Mouse (Mus musculus): ENCODE results near the gene Acta2. TPM values are rescaled to one million over a fixed set of nuclear protein-coding genes. Genes with fewer than 3 reads are reported as not detected.
A peak's percentile ranks its signal among the peaks of the same experiment; 100 is the strongest.
"Not testable (repeated sequence)": the region's sequence is repeated elsewhere in the genome, so short reads cannot be mapped to it uniquely, and the experiment has no call there.

The Acta2 gene
- total RNA-seq, 2 experiments from 2014 or later: 52.8 to 61.6 TPM

DNA sequence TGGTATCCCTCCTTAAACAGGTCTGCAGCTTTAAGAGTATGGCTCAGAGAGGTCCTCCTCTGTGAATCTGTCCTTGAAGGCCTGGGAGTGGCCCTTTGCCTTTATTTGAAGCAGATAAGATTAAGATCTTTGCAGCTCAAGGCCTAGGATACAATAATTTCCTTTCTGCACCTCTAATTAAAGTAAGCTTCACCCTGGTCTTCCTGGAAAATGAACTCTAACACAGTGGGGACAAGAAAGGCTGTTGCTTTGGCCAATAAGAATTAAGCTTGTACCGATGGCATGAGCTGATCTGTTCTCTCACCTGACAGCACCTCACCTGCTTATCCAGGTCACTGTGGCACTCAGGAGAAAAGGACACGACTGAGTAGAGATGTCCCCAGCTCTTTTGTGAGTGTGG is 44.5 kb downstream of the Acta2 start:
- intact Hi-C loops (cut with DNase I): no loop called here
- DNase-seq: no peak
- Histone ChIP-seq H3K27ac (no peak overlapping the region), H3K4me3 (no peak overlapping the region)
- no peak for TF ChIP-seq CTCF (IDR thresholded peaks at IDR 0.05)

GRCm38 (mm10) chr19:34209930-34210581 is 45.3 kb downstream of the Acta2 start:
- TF ChIP-seq CTCF (IDR thresholded peaks at IDR 0.05): no peak
- DNase-seq: no peak
- Histone ChIP-seq H3K27ac (no peak overlapping the region), H3K4me3 (no peak overlapping the region)
- intact Hi-C loops (cut with DNase I): no loop called here

DNA sequence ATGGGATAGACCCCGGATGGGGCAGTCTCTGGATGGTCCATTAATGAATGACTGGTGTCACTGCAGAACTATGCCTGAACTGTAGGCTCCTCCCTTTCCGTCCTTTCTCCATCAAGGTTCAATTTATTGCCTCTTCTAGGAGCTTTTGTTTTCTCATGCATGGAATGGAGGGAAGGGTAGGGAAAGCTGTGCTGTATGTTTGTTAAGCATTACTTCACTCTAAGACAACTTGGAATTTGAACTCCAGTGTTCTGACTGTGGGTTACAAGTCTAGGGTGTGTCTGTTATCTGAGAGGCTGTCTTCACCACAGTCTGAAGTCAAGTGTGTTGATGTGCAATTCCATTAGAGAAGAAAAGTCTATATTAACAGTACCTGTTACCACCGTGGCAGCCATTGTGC is 46.4 kb downstream of the Acta2 start:
- Histone ChIP-seq H3K4me3 (no peak overlapping the region), H3K27ac (no peak overlapping the region)
- TF ChIP-seq CTCF (IDR thresholded peaks at IDR 0.05): no peak
- intact Hi-C loops (cut with DNase I): no loop called here
- DNase-seq: no peak

DNA sequence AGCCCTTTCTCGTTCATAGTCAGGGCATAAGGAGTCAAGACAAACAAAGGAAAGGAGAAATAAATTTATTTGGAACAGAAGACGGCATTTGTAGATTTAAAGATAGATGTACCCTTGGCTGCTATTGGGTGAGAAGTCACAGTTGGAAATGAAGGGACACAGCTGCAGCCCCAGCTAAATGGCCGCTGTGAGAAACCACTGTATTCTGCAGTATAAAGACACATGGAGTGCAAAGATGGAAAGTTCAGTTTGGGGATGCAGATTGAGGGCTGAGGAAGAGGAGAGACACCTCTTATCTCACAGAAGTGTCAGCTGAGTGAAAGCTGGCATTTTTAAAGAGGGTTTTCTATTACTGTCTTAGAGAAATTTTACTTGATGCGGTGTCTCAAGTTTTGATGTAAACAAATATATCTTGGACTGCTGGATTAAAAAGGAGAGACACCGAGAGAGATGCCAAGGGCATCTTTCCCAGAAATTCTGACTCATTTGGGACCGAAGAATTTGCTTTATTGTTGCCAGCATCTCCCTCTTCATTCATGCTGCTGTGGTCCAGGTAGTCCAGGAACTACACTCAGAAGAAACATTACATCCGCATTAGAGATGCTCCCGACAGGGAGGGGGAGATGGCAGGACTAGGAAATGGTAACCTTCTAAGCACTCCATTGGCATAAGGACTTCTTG is 48.5 kb downstream of the Acta2 start:
- intact Hi-C loops (cut with DNase I): no loop called here
- Histone ChIP-seq H3K4me3 (no peak overlapping the region), H3K27ac (no peak overlapping the region)
- TF ChIP-seq CTCF (IDR thresholded peaks at IDR 0.05): no peak
- DNase-seq: peak; percentile 35

DNA sequence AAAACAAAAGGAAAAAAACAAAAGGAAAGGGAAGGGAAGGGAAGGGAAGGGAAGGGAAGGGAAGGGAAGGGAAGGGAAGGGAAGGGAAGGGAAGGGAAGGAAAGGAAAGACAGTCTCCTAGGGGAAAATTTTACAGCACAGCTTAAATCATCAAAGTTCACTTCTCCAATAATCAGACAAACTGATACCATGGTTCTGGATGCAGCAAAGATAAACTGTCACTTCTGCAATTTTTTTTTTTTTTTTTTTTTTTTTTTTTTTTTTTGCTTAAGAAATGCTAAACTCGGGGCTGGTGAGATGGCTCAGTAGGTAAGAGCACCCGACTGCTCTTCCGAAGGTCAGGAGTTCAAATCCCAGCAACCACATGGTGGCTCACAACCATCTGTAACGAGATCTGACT is 49.3 kb downstream of the Acta2 start:
- intact Hi-C loops (cut with DNase I); DNase-seq; H3K4me3 ChIP-seq; H3K27ac ChIP-seq: not testable (repeated sequence)

- DNase-seq: no peak
- intact Hi-C loops (cut with DNase I): no loop called here
- Histone ChIP-seq H3K27ac (no peak overlapping the region), H3K4me3 (no peak overlapping the region)
- no peak for TF ChIP-seq CTCF (IDR thresholded peaks at IDR 0.05)
These were observed 52.7 kb downstream of the Acta2 start for GRCm38 (mm10) chr19:34202668-34203067.

DNA sequence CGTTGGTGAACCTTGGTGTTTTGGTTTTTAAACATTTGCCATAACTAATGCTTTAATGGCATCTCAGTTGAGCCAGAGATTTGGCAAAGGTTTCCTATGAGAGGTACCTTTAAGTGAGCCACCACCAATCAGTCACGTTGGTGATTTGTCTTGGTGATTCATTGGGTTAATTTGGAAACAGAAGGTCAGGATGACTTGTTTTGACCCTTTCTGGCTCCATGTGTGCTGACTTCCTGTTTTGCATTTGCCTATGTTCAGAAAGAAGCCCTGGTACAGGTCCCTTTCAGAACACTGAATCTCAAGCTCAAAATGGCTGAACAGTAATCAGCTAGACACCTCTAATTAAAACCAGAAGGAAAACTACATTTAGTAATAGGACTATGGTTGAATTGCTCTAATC is 55.9 kb downstream of the Acta2 start:
- intact Hi-C loops (cut with DNase I): no loop called here
- no peak for DNase-seq

DNA sequence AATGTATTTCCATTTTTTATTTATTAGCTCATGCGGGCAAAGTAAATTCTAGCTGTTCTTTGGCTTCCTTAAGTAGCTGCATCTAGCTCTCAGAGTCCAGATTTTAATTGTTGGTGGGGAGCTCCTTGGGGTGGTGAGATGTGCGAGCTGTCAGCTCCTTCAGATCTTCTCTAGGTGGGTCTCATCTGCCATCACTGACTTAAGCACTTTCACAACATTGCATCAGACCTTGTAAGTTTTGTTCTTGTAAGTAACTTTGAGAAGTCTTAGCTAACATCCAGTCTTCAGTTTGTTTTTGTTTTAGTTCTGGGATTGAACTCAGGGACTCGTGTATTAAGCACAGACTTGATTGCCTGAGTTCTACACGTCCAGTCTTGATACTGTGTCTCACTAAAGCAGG is 56.5 kb downstream of the Acta2 start:
- no peak for TF ChIP-seq CTCF (IDR thresholded peaks at IDR 0.05)

More for the DNA sequence above, 55.9 kb downstream of the Acta2 start:
- Histone ChIP-seq H3K27ac (0 out of 2 replicates have a peak overlapping the region, but pooled peaks have one; percentile 28), H3K4me3 (no peak overlapping the region)
- TF ChIP-seq CTCF (IDR thresholded peaks at IDR 0.05): no peak

GRCm38 (mm10) chr19:34198066-34198465 is 57.3 kb downstream of the Acta2 start:
- no peak for DNase-seq
- no peak for TF ChIP-seq CTCF (IDR thresholded peaks at IDR 0.05)
- intact Hi-C loops (cut with DNase I): no loop called here
- Histone ChIP-seq H3K27ac (no peak overlapping the region), H3K4me3 (no peak overlapping the region)

More for the DNA sequence above, 56.5 kb downstream of the Acta2 start:
- intact Hi-C loops (cut with DNase I): no loop called here
- H3K4me3 ChIP-seq: no peak overlapping the region
- no peak overlapping the region for H3K27ac ChIP-seq
- DNase-seq: no peak

DNA sequence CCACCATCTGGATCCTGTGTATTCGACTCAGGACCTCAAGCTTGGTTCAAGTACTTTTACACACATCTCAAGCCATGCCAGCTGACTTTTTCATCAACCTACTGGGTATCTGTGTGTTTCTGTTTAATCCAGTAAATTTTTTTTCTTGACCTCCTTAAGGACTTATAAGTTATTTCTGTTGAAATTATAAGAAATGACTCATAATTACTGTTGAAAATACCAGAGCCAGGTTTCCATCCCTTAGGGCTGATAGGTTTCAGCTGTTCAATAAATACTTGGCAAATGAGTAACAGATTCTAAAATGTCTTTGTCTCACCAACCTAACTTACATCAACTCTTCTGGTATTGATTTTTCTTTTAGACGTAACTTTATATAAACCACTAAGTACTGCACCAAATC is 60.4 kb downstream of the Acta2 start:
- no peak for DNase-seq
- intact Hi-C loops (cut with DNase I): no loop called here
- Histone ChIP-seq H3K27ac (peak overlapping the region; percentile 43), H3K4me3 (no peak overlapping the region)
- TF ChIP-seq CTCF (IDR thresholded peaks at IDR 0.05): no peak

- H3K4me3 ChIP-seq: peak overlapping the region; percentile 71
- no peak for TF ChIP-seq CTCF (IDR thresholded peaks at IDR 0.05)
- no peak for DNase-seq
- intact Hi-C loops (cut with DNase I): no loop called here
- H3K27ac ChIP-seq: peak overlapping the region; percentile 16; the same call in 1 of the 2 replicates
These were observed 61.2 kb downstream of the Acta2 start for GRCm38 (mm10) chr19:34194132-34194745.

DNA sequence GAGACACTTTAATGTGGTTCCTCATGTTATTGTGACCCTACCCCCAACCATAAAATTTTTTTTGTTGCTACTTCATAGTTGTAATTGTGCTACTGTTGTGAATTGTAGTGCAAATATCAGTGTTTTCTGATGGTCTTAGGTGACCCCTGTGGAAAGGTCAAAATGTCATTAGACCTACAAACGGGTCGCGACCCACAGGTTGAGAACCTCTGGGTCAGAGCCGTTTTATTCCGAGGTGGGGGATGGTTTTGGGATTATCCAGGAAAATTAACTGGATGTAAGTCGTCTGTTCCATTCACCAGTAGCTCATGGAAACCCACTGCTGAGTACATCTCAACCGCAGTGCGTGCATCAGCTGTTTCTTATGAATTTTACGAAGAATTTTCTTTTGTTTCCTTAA is 61.7 kb downstream of the Acta2 start:
- peak overlapping the region; percentile 85; the same call in 1 of the 2 replicates for H3K27ac ChIP-seq

GRCm38 (mm10) chr19:34193149-34193548 is 62.2 kb downstream of the Acta2 start:
- intact Hi-C loops (cut with DNase I): no loop called here
- no peak for DNase-seq

More for the DNA sequence above, 61.7 kb downstream of the Acta2 start:
- peak overlapping the region; percentile 71 for H3K4me3 ChIP-seq
- DNase-seq: no peak
- TF ChIP-seq CTCF (IDR thresholded peaks at IDR 0.05): no peak
- intact Hi-C loops (cut with DNase I): no loop called here

More at GRCm38 (mm10) chr19:34193149-34193548, 62.2 kb downstream of the Acta2 start:
- no peak for TF ChIP-seq CTCF (IDR thresholded peaks at IDR 0.05)
- peak overlapping the region; percentile 71 for H3K4me3 ChIP-seq
- peak overlapping the region; percentile 85 for H3K27ac ChIP-seq
